Comparison of ENCODE assay signal across 20 mouse cellular contexts in the genomic region with DNA sequence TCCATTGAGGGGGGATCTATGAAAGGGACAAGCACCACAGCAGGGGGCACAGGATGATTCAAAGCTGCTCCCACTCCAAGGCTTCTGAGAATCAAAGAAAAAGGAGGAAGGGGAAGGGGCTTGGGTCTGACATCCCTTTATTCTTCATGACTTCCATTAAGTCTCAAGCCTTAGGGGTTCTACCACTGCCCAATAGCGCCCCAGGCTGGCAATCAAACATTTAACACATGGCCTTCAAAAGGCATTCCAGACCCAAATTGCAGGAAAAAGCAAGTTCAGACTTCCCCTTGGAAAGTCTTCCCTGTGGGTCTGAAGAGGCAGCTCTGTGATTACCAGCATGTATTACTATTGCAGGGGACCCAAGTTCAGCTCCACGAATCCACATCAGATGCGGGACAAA.
DNase-seq lines count a peak whose midpoint lies in the region; ATAC-seq and TF ChIP-seq lines count a peak whose summit lies in the region.
"Had no signal": no experiment of that assay in that cellular context is flagged by ENCODE, and none has a peak within 500 bp of the region (broad histone marks: within the 10 kb centered on the region; RNA-seq: fewer than 3 reads in every experiment).

No protein-coding gene starts in this region.

- H3K4me2 ChIP-seq in kidney, embryonic 16.5 days (replicated peaks; ENCODE audit: low read depth, low read length) = no peak overlapping the region
- H3K4me2 ChIP-seq in lung, postnatal 0 days (replicated peaks; ENCODE audit: low read depth, low read length) = no peak overlapping the region
- no peak overlapping the region for H3K4me2 ChIP-seq in hindbrain, postnatal 0 days (ENCODE audit: low read depth, low read length)
- H3K4me2 ChIP-seq: heart, embryonic 12.5 days; hindbrain, embryonic 13.5 days; limb, embryonic 15.5 days had no signal

- TF ChIP-seq CTCF in lung, postnatal 0 days (IDR thresholded peaks at IDR 0.05) = peak; percentile 15; the same call in 1 of the 2 replicates
- TF ChIP-seq CTCF in hindbrain, postnatal 0 days (IDR thresholded peaks at IDR 0.05; ENCODE audit: low read depth) = no peak

- no peak for TF ChIP-seq EP300 in lung, postnatal 0 days (IDR thresholded peaks at IDR 0.05)

- ATAC-seq in CD4-positive, CD25-positive, alpha-beta regulatory T cell, adult 4 months = no peak
- ATAC-seq in kidney, embryonic 16.5 days (ENCODE audit: low FRiP score, low TSS enrichment) = no peak
- no peak for ATAC-seq in lung, postnatal 0 days
- ATAC-seq in hindbrain, postnatal 0 days = no peak
- ATAC-seq: forebrain, embryonic 16.5 days; intestine, embryonic 16.5 days; midbrain, embryonic 16.5 days had no signal

- H3K9ac ChIP-seq in kidney, embryonic 16.5 days (replicated peaks; ENCODE audit: low read length) = no peak overlapping the region
- H3K9ac ChIP-seq in lung, postnatal 0 days (replicated peaks; ENCODE audit: low read depth) = no peak overlapping the region
- H3K9ac ChIP-seq in hindbrain, postnatal 0 days (replicated peaks; ENCODE audit: low read length) = no peak overlapping the region
- H3K9ac ChIP-seq: heart, embryonic 12.5 days; hindbrain, embryonic 13.5 days; limb, embryonic 15.5 days had no signal

- WGBS in kidney, embryonic 16.5 days = 81% methylated on average over 3 of the region's 3 CpGs
- 90% methylated on average over 3 of the region's 3 CpGs for WGBS in lung, postnatal 0 days
- WGBS in hindbrain, postnatal 0 days = 91% methylated on average over 3 of the region's 3 CpGs

- peak; percentile 45 for DNase-seq in CD4-positive, CD25-positive, alpha-beta regulatory T cell, adult 2 months (ENCODE audit: low read depth, low spot score)
- peak; percentile 13 for DNase-seq in kidney, adult 18-20 months
- no peak for DNase-seq in lung, postnatal 0 days (ENCODE audit: low spot score)
- no peak for DNase-seq in lung, postnatal 25 days (ENCODE audit: low spot score)
- DNase-seq in naive thymus-derived CD4-positive, alpha-beta T cell, adult 2 months (ENCODE audit: low read depth) = peak; percentile 24
- DNase-seq in hindbrain, postnatal 0 days (ENCODE audit: low spot score) = no peak
- DNase-seq: cerebellum, adult 11 months; cerebellum, postnatal 14 days; embryo, embryonic 11 days; heart, postnatal 14 days; lung, postnatal 14 days; right cerebral cortex, postnatal 4 days had no signal

- no peak overlapping the region for H3K27ac ChIP-seq in kidney, embryonic 16.5 days (ENCODE audit: low read length)
- H3K27ac ChIP-seq in lung, postnatal 0 days (ENCODE audit: low read length) = no peak overlapping the region
- H3K27ac ChIP-seq in hindbrain, postnatal 0 days = no peak overlapping the region
- H3K27ac ChIP-seq: hindbrain, embryonic 13.5 days; limb, embryonic 15.5 days had no signal

- no peaks in the 10 kb centered on the region for H3K27me3 ChIP-seq in kidney, embryonic 16.5 days (ENCODE audit: insufficient read depth, low read length)
- H3K27me3 ChIP-seq in lung, postnatal 0 days (replicated peaks; ENCODE audit: insufficient read depth, low read length) = no peaks in the 10 kb centered on the region
- no peaks in the 10 kb centered on the region for H3K27me3 ChIP-seq in hindbrain, postnatal 0 days (ENCODE audit: insufficient read depth, low read length)
- H3K27me3 ChIP-seq: heart, embryonic 12.5 days; hindbrain, embryonic 13.5 days; limb, embryonic 15.5 days had no signal

- H3K4me3 ChIP-seq in kidney, embryonic 16.5 days (ENCODE audit: low read length) = no peak overlapping the region
- H3K4me3 ChIP-seq in lung, postnatal 0 days (ENCODE audit: low read depth, low read length) = no peak overlapping the region
- no peak overlapping the region for H3K4me3 ChIP-seq in hindbrain, postnatal 0 days (ENCODE audit: low read length)
- H3K4me3 ChIP-seq: heart, embryonic 12.5 days; hindbrain, embryonic 13.5 days; limb, embryonic 15.5 days had no signal

- no peaks in the 10 kb centered on the region for H3K4me1 ChIP-seq in kidney, embryonic 16.5 days (ENCODE audit: insufficient read depth, low read length)
- no peaks in the 10 kb centered on the region for H3K4me1 ChIP-seq in lung, postnatal 0 days (ENCODE audit: insufficient read depth, low read depth, low read length)
- no peaks in the 10 kb centered on the region for H3K4me1 ChIP-seq in hindbrain, postnatal 0 days (ENCODE audit: insufficient read depth, low read length)
- H3K4me1 ChIP-seq: heart, embryonic 12.5 days; hindbrain, embryonic 13.5 days; limb, embryonic 15.5 days had no signal

- no peaks in the 10 kb centered on the region for H3K36me3 ChIP-seq in kidney, embryonic 16.5 days (ENCODE audit: insufficient read depth, low read length)
- H3K36me3 ChIP-seq in lung, postnatal 0 days (ENCODE audit: insufficient read depth, low read length) = no peaks in the 10 kb centered on the region
- H3K36me3 ChIP-seq in hindbrain, postnatal 0 days (ENCODE audit: insufficient read depth, low read length) = no peaks in the 10 kb centered on the region
- H3K36me3 ChIP-seq: heart, embryonic 12.5 days; hindbrain, embryonic 13.5 days; limb, embryonic 15.5 days had no signal

- no peaks in the 10 kb centered on the region for H3K9me3 ChIP-seq in kidney, embryonic 16.5 days (ENCODE audit: low read length)
- H3K9me3 ChIP-seq in lung, postnatal 0 days (ENCODE audit: low read length) = no peaks in the 10 kb centered on the region
- no peaks in the 10 kb centered on the region for H3K9me3 ChIP-seq in hindbrain, postnatal 0 days (ENCODE audit: low read length)
- H3K9me3 ChIP-seq: heart, embryonic 12.5 days; hindbrain, embryonic 13.5 days; limb, embryonic 15.5 days had no signal

Comparison
In these comparisons a context has a peak if more than half of its experiments do, and no peak if none do; other contexts are left out.
1. DNase-seq: peak in CD4-positive, CD25-positive, alpha-beta regulatory T cell, adult 2 months (single experiment), kidney, adult 18-20 months (single experiment) and naive thymus-derived CD4-positive, alpha-beta T cell, adult 2 months (single experiment); none in lung, postnatal 0 days (single experiment), lung, postnatal 25 days (single experiment) and hindbrain, postnatal 0 days (single experiment).